Mouse (Mus musculus) olfactory bulb, adult 2 months (tissue): ENCODE data around the gene Gpr155.

ENCODE experiments used
- CTCF ChIP-seq: fragments of 200-500 bp; IDR thresholded peaks from 2 replicates; pipeline ENCODE4 v1.5.1; 2012; ENCODE audit warnings: low read depth, mild to moderate bottlenecking, low read length, moderate library complexity; ENCODE audit not compliant: insufficient read depth
- POLR2A ChIP-seq: fragments of 200-500 bp; IDR thresholded peaks from 2 replicates; pipeline ENCODE4 v1.6.1; 2012; ENCODE audit warnings: mild to moderate bottlenecking, low read depth, low read length, moderate library complexity; ENCODE audit not compliant: insufficient read depth

DNA sequence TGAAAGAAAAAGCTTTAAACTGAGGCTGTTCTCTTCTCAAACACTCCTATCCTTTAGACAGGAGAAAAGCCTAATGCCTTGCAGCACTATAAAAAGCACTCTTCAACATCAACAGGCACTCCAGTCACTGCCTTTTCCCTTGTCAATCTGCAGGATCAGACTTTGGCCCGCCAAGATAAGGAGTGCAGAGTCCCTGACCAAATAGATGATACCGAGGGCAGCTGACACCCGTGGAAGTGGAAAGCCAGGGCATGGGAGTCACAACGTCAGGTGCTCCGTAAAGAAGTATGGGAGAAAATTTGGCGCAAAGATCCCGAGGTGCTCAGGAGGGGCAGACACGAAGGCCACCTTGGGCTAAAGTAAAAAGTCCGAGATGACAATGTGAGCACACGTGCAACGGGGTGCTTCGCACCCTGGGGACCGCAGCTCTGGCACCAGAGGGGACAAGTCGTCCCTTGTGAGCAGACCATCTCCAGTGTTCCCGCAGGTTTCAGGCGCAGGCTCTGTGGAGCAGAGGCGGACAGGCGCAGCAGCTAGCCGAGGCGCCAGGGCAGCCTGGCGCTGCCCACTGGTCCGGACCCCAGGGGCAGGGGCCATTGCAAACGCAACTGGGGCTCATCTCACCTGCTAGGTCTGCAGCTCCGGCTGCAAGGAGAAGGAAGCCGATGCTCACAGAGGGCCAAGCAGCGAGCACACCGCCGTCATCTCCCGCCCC lies 574 bp downstream of the Gpr155 start:
- no peak for TF ChIP-seq POLR2A
- no peak for TF ChIP-seq CTCF
